Mouse (Mus musculus): ENCODE measurements around the gene Me1. TPM values are rescaled to one million over a fixed set of nuclear protein-coding genes. Genes with fewer than 3 reads are reported as not detected.
"Not testable (repeated sequence)": the region's sequence is repeated elsewhere in the genome, so short reads cannot be mapped to it uniquely, and the experiment has no call there.

The Me1 gene
- polyA plus RNA-seq, 1 experiment from 2014 or later: 171 TPM

DNA sequence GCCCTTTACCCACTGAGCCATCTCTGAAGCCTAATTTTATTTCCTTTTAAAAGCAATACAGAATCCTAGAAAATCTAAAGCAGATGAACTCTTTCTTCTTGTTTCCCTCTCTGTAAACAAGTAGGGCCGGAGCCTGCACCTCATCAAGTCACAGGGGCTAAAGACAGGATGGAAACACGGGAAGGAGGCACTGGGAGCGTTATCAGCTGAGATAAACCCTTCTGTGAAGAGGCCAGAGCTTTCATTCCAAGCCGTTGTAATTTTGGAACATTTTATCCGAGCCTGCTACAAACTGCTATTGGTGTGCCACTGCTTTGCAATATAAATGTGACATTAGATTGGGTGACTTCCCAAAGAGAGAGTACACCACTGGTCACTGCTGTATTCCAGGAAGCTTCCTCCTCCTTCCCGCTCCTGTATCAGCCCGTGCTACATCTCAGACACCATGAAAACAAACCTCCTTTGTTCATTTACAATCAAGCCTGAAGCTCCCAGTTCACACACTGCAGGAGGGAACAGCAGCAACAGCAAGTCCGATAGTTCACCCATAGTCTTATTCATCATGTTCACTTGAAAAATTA is 95.9 kb downstream of the Me1 start:
- no peaks in the 10 kb centered on the region for H3K9me3 ChIP-seq (ENCODE audit: control insufficient read depth, low read length)
- 48% methylated on average over 8 of the region's 8 CpGs for WGBS
- H3K4me1 ChIP-seq (replicated peaks; ENCODE audit: control insufficient read depth, insufficient read depth): no peaks in the 10 kb centered on the region
- no peak overlapping the region for H3K9ac ChIP-seq (ENCODE audit: low read length)
- H3K27me3 ChIP-seq (ENCODE audit: control insufficient read depth, insufficient read depth, low read length): no peaks in the 10 kb centered on the region
- H3K4me2 ChIP-seq (replicated peaks; ENCODE audit: low read depth): no peak overlapping the region
- no peak overlapping the region for H3K27ac ChIP-seq (replicated peaks)
- no peaks in the 10 kb centered on the region for H3K36me3 ChIP-seq (ENCODE audit: control insufficient read depth, insufficient read depth, low read length)
- no peak overlapping the region for H3K4me3 ChIP-seq (ENCODE audit: low read depth, low read length)
- no peak for DNase-seq (ENCODE audit: low spot score)
- TF ChIP-seq EP300 (optimal IDR thresholded peaks at IDR 0.05) (no peak), CTCF (IDR thresholded peaks at IDR 0.05; ENCODE audit: low read depth) (no peak)
- ATAC-seq (ENCODE audit: low FRiP score, low TSS enrichment): no peak

DNA sequence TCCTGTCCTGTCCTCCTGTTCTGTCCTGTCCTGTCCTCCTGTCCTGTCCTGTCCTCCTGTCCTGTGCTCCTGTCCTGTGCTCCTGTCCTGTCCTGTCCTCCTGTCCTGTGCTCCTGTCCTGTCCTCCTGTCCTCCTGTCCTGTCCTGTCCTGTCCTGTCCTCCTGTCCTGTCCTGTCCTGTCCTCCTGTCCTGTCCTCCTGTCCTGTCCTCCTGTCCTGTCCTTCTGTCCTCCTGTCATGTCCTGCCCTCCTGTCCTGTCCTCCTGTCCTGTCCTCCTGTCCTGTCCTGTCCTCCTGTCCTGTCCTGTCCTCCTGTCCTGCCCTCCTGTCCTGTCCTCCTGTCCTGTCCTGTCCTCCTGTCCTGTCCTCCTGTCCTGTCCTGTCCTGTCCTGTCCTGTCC is 98.8 kb downstream of the Me1 start:
- not testable (repeated sequence) for H3K27ac ChIP-seq (replicated peaks); H3K9ac ChIP-seq (ENCODE audit: low read length); DNase-seq (ENCODE audit: low spot score); ATAC-seq (ENCODE audit: low FRiP score, low TSS enrichment); H3K9me3 ChIP-seq (ENCODE audit: control insufficient read depth, low read length); H3K36me3 ChIP-seq (ENCODE audit: control insufficient read depth, insufficient read depth, low read length); H3K4me3 ChIP-seq (ENCODE audit: low read depth, low read length); H3K4me1 ChIP-seq (replicated peaks; ENCODE audit: control insufficient read depth, insufficient read depth); H3K4me2 ChIP-seq (replicated peaks; ENCODE audit: low read depth); H3K27me3 ChIP-seq (ENCODE audit: control insufficient read depth, insufficient read depth, low read length)

DNA sequence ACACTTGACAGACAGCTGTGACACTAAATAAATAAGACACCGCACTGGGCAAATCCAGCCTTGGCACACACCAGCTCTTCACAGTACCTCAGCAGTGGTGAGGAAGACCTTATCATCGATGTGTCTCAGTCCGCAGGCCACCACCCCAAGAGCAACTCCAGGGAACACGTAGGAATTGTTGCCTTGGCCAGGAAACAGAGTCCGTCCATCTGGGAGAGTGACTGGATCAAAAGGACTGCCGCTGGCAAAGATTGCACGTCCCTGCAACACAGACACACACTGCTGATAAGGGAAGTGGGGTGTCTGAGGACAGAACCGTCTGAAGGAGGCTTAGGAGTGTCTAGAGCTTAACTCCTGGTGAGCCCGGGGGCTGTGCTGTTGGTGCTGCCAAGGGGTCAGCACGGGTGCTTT is 101.4 kb downstream of the Me1 start:
- H3K4me3 ChIP-seq (ENCODE audit: low read depth, low read length); ATAC-seq (ENCODE audit: low FRiP score, low TSS enrichment); H3K4me1 ChIP-seq (replicated peaks; ENCODE audit: control insufficient read depth, insufficient read depth); H3K9ac ChIP-seq (ENCODE audit: low read length); H3K36me3 ChIP-seq (ENCODE audit: control insufficient read depth, insufficient read depth, low read length); H3K27me3 ChIP-seq (ENCODE audit: control insufficient read depth, insufficient read depth, low read length); H3K4me2 ChIP-seq (replicated peaks; ENCODE audit: low read depth); DNase-seq (ENCODE audit: low spot score); H3K9me3 ChIP-seq (ENCODE audit: control insufficient read depth, low read length); H3K27ac ChIP-seq (replicated peaks): not testable (repeated sequence)
- WGBS: 52% methylated on average over 9 of the region's 10 CpGs

DNA sequence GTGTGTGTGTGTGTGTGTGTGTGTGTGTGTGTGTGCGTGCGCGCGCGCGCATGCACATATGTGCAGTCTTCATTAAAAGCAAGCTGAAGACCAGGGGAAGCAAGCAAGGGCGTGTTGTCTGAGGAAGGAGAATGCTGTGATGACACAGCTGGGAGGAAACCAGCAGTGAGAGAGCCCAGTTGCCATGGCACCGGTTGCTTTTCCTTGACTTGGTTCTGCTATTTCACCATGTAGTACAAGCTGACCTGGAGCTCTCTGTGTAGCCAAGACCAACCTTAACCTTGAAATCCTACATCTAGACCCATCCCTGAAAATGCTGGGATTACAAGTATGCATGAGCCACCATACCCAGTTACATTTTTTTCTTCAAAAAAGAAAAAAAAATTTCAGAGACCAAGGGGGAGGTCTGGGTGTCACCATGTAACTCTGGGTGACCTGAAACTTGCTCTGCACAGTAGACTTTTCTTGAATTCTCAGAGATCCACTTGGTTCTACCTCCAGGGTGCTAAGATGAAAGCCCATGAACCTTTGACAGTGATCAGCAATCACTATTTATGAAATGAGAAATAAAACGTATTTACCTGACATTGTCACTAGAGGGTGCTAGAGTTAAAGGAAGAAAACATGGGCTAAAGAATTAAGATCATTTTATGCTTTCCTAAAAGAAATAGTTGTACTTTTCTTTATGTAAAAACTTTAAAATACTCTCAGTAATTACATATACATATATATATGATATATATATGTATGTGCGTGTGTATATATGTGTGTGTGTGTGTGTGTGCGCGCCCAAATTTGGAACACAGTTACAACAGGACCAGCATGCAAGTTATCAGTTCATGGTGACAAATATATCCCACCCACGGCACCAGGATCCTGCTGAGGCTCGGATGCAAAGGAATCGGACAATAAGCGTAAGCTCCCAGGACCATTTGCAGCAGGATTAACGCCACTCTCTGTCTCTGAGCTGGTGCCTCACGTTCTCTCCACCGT is 102.8 kb downstream of the Me1 start:
- ATAC-seq (ENCODE audit: low FRiP score, low TSS enrichment) (no peak), DNase-seq (ENCODE audit: low spot score) (no peak)
- 76% methylated on average over 19 of the region's 19 CpGs for WGBS
- no peak overlapping the region for H3K27ac ChIP-seq (replicated peaks)
- H3K4me1 ChIP-seq (replicated peaks; ENCODE audit: control insufficient read depth, insufficient read depth): no peaks in the 10 kb centered on the region
- no peaks in the 10 kb centered on the region for H3K36me3 ChIP-seq (ENCODE audit: control insufficient read depth, insufficient read depth, low read length)
- no peaks in the 10 kb centered on the region for H3K27me3 ChIP-seq (ENCODE audit: control insufficient read depth, insufficient read depth, low read length)
- H3K4me2 ChIP-seq (replicated peaks; ENCODE audit: low read depth): no peak overlapping the region
- no peak overlapping the region for H3K9ac ChIP-seq (ENCODE audit: low read length)
- TF ChIP-seq CTCF (IDR thresholded peaks at IDR 0.05; ENCODE audit: low read depth) (peak; percentile 86), EP300 (optimal IDR thresholded peaks at IDR 0.05) (no peak)
- H3K4me3 ChIP-seq (ENCODE audit: low read depth, low read length): no peak overlapping the region
- H3K9me3 ChIP-seq (ENCODE audit: control insufficient read depth, low read length): no peaks in the 10 kb centered on the region

DNA sequence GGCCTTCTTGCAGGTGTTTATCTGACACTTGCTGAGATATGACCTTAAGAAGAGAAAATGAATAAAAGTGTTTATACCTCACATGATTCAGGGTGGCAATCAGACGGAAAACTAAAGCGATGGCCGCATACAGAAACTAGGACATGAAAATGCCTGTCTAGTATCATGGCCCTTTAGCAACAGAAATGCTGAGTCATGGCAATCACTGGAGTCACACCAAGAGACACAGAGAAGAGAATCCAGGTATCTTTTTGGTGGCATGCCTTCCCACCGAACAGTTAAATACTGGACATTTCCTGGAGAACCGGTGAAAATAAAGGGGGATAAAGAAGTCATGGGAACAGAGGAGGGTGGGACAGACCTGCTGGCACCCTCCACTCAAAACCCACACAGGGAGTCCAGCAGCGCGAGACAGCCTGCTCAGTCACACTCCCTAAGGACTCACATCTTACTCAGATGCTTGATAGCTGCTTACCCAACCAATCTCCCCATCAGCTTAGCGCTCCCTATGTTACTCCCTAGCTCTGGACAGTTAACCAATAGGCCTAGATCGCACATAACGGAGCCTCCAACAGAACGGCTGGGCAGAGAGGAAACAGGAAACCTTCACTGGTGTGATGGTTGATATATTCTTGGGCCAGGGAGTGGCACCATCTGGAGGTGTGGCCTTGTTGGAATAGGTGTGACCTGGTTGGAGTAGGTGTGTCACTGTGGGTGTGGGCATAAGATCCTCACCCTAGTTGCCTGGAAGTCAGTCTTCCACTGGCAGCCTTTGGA is 108.5 kb downstream of the Me1 start:
- H3K9ac ChIP-seq (ENCODE audit: low read length): no peak overlapping the region
- no peaks in the 10 kb centered on the region for H3K4me1 ChIP-seq (replicated peaks; ENCODE audit: control insufficient read depth, insufficient read depth)
- no peaks in the 10 kb centered on the region for H3K9me3 ChIP-seq (ENCODE audit: control insufficient read depth, low read length)
- no peak for TF ChIP-seq EP300 (optimal IDR thresholded peaks at IDR 0.05)
- no peak for TF ChIP-seq CTCF (IDR thresholded peaks at IDR 0.05; ENCODE audit: low read depth)
- WGBS: 85% methylated on average over 11 of the region's 11 CpGs
- DNase-seq (ENCODE audit: low spot score) (no peak), ATAC-seq (ENCODE audit: low FRiP score, low TSS enrichment) (peak; percentile 62; the same call in 1 of the 2 replicates)
- no peak overlapping the region for H3K4me2 ChIP-seq (replicated peaks; ENCODE audit: low read depth)
- H3K4me3 ChIP-seq (ENCODE audit: low read depth, low read length): no peak overlapping the region
- no peaks in the 10 kb centered on the region for H3K36me3 ChIP-seq (ENCODE audit: control insufficient read depth, insufficient read depth, low read length)
- no peaks in the 10 kb centered on the region for H3K27me3 ChIP-seq (ENCODE audit: control insufficient read depth, insufficient read depth, low read length)
- no peak overlapping the region for H3K27ac ChIP-seq (replicated peaks)

Data from stomach, postnatal 0 days (tissue).